Mouse (Mus musculus) granulocyte monocyte progenitor cell, adult 5-6 weeks (primary cell): ENCODE results near the gene Rnf167. TPM values are rescaled to one million over a fixed set of nuclear protein-coding genes. Genes with fewer than 3 reads are reported as not detected.

Source experiments
- ATAC-seq: replicated peaks from 2 replicates; pipeline ENCODE4 v1.8.0; 2016; ENCODE audit warnings: mild to moderate bottlenecking, moderate TSS enrichment, inconsistent platforms; ENCODE audit not compliant: poor library complexity, severe bottlenecking
- total RNA-seq, 2 experiments: library from RNA; stranded (forward) in 1 of 2; stranded (reverse) in 1 of 2; fragments of 200-712, 200-1000 nt in 1 of 2; fragments of >200 nt in 1 of 2; fragmentation: Nextera tagmentation in 1 of 2; gene quantifications; 2 replicates each; pipeline ENCODE4 v1.2.3; 2014 to 2017

Gene Rnf167
- total RNA-seq (2014; fragmentation: Nextera tagmentation) = 35.4 and 51.1 TPM in 2 replicates
- 32.7 and 34.6 TPM in 2 replicates for total RNA-seq (2017)

- ATAC-seq = peak; percentile 78
Observed at GRCm38 (mm10) chr11:70646691-70647650, at the start of gene Rnf167, which contains the start of gene Slc25a11. Rnf167 (plus strand) TSS chr11:70647235. Slc25a11 (minus strand) TSS chr11:70647479.

- ATAC-seq = peak; percentile 52
Observed at GRCm38 (mm10) chr11:70597301-70597700, 49.7 kb upstream of the Rnf167 start.

GRCm38 (mm10) chr11:70598451-70598953, 48.5 kb upstream of the Rnf167 start:
- 0 out of 2 replicates have a peak, but pooled peaks have one; percentile 11 for ATAC-seq

- ATAC-seq = peak; percentile 62
Observed at GRCm38 (mm10) chr11:70605024-70605566, 41.9 kb upstream of the Rnf167 start.

GRCm38 (mm10) chr11:70606717-70607116, 40.3 kb upstream of the Rnf167 start:
- ATAC-seq = no peak

- ATAC-seq = no peak
Observed at GRCm38 (mm10) chr11:70607611-70608010, 39.4 kb upstream of the Rnf167 start.

- no peak; the same call in 1 of the 2 replicates for ATAC-seq
Observed at GRCm38 (mm10) chr11:70608381-70609066, 38.5 kb upstream of the Rnf167 start.

- no peak for ATAC-seq
Observed at GRCm38 (mm10) chr11:70610752-70611151, 36.3 kb upstream of the Rnf167 start.

GRCm38 (mm10) chr11:70612505-70612904, 34.5 kb upstream of the Rnf167 start:
- no peak for ATAC-seq

- peak; percentile 90 for ATAC-seq
Observed at GRCm38 (mm10) chr11:70615074-70615473, 32.0 kb upstream of the Rnf167 start.

- peak; percentile 35 for ATAC-seq
Observed at GRCm38 (mm10) chr11:70615516-70616093, 31.4 kb upstream of the Rnf167 start, which contains the start of gene 4930544D05Rik. 4930544D05Rik (plus strand) TSS chr11:70615848.

GRCm38 (mm10) chr11:70619101-70619500, 27.9 kb upstream of the Rnf167 start, which contains the start of gene Chrne:
Chrne (minus strand) TSS chr11:70619216.
- ATAC-seq = no peak

- peak; percentile 45 for ATAC-seq
Observed at GRCm38 (mm10) chr11:70621972-70622814, 24.8 kb upstream of the Rnf167 start.

- no peak for ATAC-seq
Observed at GRCm38 (mm10) chr11:70623053-70623742, 23.8 kb upstream of the Rnf167 start.

- ATAC-seq = peak; percentile 85
Observed at GRCm38 (mm10) chr11:70625473-70625872, 21.6 kb upstream of the Rnf167 start.

- no peak for ATAC-seq
Observed at GRCm38 (mm10) chr11:70626877-70627276, 20.2 kb upstream of the Rnf167 start.

GRCm38 (mm10) chr11:70628431-70628830, 18.6 kb upstream of the Rnf167 start:
- no peak for ATAC-seq

GRCm38 (mm10) chr11:70629557-70629956, 17.5 kb upstream of the Rnf167 start:
- ATAC-seq = 0 out of 2 replicates have a peak, but pooled peaks have one; percentile 25
